Mouse (Mus musculus) bone marrow macrophage, adult 2 months (primary cell): ENCODE data around the gene Grm4. TPM values are rescaled to one million over a fixed set of nuclear protein-coding genes. Genes with fewer than 3 reads are reported as not detected.
"Not testable (repeated sequence)": the region's sequence is repeated elsewhere in the genome, so short reads cannot be mapped to it uniquely, and the experiment has no call there.

Source experiments
- H3K27ac ChIP-seq: 2 replicates; pipeline ENCODE4 v1.5.1; 2012; ENCODE audit warnings: low read depth, low read length; ENCODE audit not compliant: insufficient read depth
- H3K4me1 ChIP-seq: 2 replicates; pipeline ENCODE4 v1.6.1; 2012; ENCODE audit warnings: low read length; ENCODE audit not compliant: control insufficient read depth, insufficient read depth
- H3K4me3 ChIP-seq: 2 replicates; pipeline ENCODE4 v1.5.1; 2012; ENCODE audit warnings: mild to moderate bottlenecking, low read length, moderate library complexity; ENCODE audit not compliant: insufficient read depth
- CTCF ChIP-seq: IDR thresholded peaks from 2 replicates; pipeline ENCODE4 v1.5.1; 2012; ENCODE audit warnings: low read depth, mild to moderate bottlenecking, low read length, moderate library complexity
- POLR2A ChIP-seq: IDR thresholded peaks from 2 replicates; pipeline ENCODE4 v1.6.1; 2012; ENCODE audit warnings: mild to moderate bottlenecking, low read depth, low read length, borderline replicate concordance
- polyA plus RNA-seq: library from polyadenylated mRNA; stranded (reverse); fragments of >200 nt; gene quantifications from 2 replicates; pipeline ENCODE4 v1.2.4, GENCODE M21; 2012; ENCODE audit not compliant: missing spikeins, insufficient read depth, insufficient read length

Grm4 gene
- polyA plus RNA-seq, 1 experiment, result not detected

DNA sequence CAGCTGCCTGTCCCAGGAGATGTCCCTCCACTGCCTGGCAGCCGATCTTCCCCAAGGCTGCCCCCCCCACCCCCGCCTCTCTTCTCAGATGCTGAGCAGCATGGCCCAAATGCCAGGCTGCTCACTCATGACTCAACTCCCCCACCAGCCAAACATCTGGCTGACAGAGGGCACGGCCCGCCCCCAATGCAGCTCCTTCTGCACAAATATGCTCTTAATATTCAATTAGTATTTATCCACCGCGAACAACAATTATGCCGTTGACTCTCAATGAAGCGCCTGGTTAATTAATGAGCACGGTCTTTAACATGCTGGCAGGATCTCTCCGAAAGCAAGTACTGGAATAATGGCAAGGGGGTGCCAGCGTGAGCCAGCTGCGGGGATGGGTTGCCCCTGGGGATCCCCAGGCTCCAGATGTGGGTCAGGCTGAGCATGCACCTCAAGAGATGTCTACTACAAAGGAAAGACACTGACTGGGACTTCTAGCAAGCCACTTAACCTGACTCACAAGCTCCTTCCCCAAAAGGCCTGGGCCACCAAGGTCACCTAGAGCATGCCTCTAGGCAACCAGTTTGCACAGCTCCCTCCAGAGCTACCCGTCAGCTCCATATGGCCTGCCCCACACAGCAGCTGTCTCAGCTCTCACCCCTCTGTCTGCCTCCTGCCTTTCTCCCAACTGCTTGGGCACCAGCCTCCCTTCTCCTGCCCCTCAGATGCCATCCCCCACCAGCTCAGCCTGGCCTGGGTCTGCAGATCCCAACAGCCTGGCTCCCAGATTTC is 131.8 kb downstream of the Grm4 start:
- Histone ChIP-seq H3K4me3 (no peak overlapping the region), H3K27ac (no peak overlapping the region), H3K4me1 (no peaks in the 10 kb centered on the region)
- TF ChIP-seq POLR2A, result no peak
- TF ChIP-seq CTCF, result no peak

DNA sequence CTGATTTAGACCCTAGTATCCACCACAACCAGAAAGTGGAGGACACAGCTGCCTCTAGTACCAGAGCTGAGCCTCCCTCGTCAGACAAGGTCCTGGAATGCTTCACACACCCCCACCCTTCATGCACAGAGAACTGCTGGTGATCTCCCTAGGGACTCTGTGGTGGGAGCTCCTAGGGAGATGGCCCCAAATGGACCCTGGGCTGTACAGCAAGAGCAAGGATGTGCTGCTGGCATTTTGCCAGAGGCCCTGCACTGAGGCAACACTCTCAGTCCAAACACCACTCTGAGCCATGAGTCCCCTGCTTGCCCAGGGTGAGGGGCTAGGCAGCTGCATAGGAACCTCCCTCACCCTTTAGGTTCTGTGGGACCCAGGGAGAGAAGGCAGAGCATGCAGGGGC is 134.8 kb downstream of the Grm4 start:
- no peak overlapping the region for H3K4me3 ChIP-seq
- no peak overlapping the region for H3K27ac ChIP-seq
- no peak for TF ChIP-seq CTCF
- TF ChIP-seq POLR2A, result no peak
- no peaks in the 10 kb centered on the region for H3K4me1 ChIP-seq

DNA sequence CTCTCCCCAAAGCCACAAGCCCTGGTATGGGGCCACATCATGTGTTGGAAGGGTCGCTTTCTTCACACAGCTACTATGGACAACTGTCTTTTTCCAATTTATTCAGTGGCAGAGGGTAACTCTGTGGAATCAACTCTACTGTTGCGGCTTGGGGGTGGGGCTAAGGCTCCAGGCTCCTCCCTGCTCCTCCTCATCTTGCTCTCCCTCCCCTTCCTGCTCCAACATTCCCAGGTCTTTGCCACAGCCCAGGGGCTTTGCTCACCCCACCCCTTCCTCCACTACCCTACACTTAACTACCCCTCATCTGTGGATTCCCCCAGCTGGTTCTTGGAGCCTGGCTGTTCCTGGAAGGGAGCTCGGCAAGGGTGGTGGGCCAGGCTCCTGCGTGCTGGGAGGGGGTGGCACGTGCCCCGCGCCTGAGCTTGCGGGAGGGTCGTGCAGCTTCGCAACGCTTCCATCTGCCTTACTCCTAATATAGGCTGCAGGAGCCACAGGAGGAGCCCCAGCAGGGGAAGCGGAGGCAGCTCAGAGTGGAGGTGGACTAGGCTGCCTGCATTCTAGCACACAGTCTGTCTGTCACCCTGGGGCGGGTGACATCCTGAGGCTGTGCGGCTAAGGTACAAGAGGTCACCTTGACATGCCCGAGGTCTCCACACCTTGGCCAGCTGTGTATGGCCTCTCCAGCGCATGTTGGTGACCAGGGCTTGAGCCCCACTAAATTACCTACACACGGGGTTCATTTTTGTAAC is 135.5 kb downstream of the Grm4 start:
- no peak overlapping the region for H3K27ac ChIP-seq
- no peak overlapping the region for H3K4me3 ChIP-seq
- no peaks in the 10 kb centered on the region for H3K4me1 ChIP-seq
- TF ChIP-seq POLR2A (no peak), CTCF (no peak)

DNA sequence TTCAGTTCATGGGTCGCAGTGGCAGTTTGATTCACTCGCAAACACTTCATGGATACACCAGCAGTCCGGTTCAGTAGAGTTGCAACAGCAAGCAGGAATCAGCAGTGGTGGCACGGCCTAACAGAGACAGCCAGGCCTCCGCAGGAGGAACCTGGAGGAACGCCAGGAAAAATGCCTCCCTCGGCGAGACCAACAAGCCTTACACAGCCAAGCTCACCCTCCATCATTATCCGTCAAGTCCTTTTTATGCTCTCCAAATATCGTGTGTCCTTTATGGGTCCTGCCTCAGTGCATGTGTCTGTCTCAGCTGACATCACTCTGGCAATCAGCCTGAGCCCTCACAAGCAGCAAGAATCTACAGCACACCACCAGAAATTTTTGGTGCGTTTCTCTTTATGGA is 138.3 kb downstream of the Grm4 start:
- H3K4me3 ChIP-seq, result no peak overlapping the region
- no peak overlapping the region for H3K27ac ChIP-seq
- TF ChIP-seq CTCF, result no peak
- TF ChIP-seq POLR2A, result no peak
- no peaks in the 10 kb centered on the region for H3K4me1 ChIP-seq

DNA sequence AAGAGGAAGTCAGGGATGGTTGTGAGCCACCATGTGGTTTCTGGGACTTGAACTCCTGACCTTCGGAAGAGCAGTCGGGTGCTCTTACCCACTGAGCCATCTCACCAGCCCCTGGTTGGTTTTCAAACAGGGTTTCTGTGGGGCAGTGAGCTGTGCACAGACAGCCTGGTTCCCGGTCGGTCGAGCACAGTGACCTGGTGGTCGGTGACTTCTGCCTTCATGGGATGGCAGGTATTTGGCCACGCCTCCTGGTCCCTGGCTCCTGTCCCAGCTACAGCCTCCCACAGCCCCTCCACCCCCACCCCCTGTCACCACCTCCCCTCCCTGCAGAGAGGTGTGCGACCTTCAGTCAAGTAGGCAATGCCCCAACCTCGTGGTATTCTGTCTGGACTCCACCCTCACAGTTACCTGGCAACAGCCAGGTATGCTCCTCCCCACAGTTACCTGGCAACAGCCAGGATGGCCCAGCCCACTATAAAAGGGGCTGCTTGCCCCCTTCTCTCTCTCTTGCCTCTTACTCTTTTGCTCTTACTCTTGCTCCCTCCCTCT is 140.2 kb downstream of the Grm4 start:
- H3K27ac ChIP-seq, H3K4me3 ChIP-seq, H3K4me1 ChIP-seq: not testable (repeated sequence)

DNA sequence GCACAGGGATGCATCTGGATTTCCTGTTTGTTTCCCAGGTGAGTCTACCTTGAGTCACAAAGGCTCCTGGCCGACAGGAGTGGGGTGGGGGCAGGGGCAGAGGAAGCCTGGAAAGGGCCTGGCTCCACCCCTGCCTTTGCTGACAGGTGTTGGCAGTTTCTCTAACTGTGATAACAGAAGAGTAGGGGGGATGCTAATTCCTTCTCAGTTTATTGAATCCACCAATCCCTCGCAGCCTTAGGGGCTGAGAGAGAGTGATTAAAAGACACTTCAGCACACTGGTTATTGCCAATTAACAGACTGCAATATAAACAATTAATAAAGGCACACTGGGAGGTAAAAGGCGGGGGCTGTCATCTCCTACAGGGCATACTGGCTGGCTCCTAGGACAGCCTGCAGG is 142.2 kb downstream of the Grm4 start:
- H3K4me1 ChIP-seq, result no peaks in the 10 kb centered on the region
- no peak overlapping the region for H3K27ac ChIP-seq
- H3K4me3 ChIP-seq, result no peak overlapping the region
- TF ChIP-seq CTCF (no peak), POLR2A (no peak)

DNA sequence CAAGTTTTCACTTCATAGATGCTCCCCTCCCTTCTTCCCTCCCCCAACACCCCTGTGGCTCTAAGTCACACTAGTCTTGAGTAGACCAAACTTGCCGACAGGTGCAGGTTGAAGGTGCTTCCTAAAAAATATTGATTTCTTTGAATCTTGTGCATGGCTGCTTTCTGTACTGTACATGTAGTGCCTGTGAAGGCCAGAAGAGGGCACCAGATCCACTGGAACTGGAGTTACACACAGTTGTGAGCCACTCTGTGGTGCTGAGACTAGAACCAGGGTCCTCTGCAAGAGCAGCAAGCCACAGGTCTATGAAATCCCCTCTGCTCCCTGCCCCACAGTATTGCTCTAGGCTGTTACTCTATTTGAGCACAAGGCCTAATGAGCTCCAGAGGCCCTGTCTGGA is 144.1 kb downstream of the Grm4 start:
- H3K4me1 ChIP-seq, result no peaks in the 10 kb centered on the region
- no peak overlapping the region for H3K4me3 ChIP-seq
- no peak overlapping the region for H3K27ac ChIP-seq
- TF ChIP-seq CTCF (no peak), POLR2A (no peak)

DNA sequence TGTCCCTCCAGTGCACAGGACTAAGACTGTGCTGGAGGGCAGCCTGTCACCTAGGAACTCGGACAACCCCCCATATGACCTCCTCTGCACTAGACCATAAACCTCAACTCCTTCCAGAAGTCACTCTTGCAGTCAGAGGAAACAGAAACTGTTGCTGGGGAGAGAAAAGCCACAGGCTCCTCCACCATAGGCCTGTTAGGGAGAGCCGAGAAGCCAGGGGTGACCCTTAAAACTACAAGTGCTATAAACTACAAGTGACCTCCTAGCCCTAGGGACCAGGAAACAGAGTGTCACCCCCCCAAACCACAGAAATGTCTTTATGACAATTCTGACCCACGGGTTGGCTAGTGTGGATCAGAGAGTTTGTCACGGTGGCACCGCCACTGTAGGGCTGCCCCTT is 145.7 kb downstream of the Grm4 start:
- Histone ChIP-seq H3K4me3 (no peak overlapping the region), H3K27ac (no peak overlapping the region), H3K4me1 (no peaks in the 10 kb centered on the region)
- TF ChIP-seq CTCF, result no peak
- no peak for TF ChIP-seq POLR2A

Other genes with a start within 250 kb of the Grm4 start
- gene Hmga1, start 35.1 kb upstream of the Grm4 start, polyA plus RNA-seq, result 151 and 159 TPM in 2 replicates
- gene AI413582, start 44.4 kb upstream of the Grm4 start, polyA plus RNA-seq, result 76.7 and 85.6 TPM in 2 replicates
- gene Nudt3, start 102.1 kb upstream of the Grm4 start, polyA plus RNA-seq, result 55.7 and 58.0 TPM in 2 replicates
- not detected in 2 replicates for gene RPS10-NUDT3, start 113.8 kb upstream of the Grm4 start, polyA plus RNA-seq
- gene Rps10, start 115.3 kb upstream of the Grm4 start, polyA plus RNA-seq, result 1,367 and 1,405 TPM in 2 replicates
- gene Pacsin1, start 134.1 kb upstream of the Grm4 start, polyA plus RNA-seq, result not detected in 2 replicates
- not detected in 2 replicates for gene Spdef, start 207.6 kb upstream of the Grm4 start, polyA plus RNA-seq